Mouse (Mus musculus): ENCODE data around the gene Ccdc124.
"Not testable (repeated sequence)": the region's sequence is repeated elsewhere in the genome, so short reads cannot be mapped to it uniquely, and the experiment has no call there.

Gene Ccdc124

GRCm38 (mm10) chr8:70843214-70843773 is 30.4 kb downstream of the Ccdc124 start:
- DNase-seq, result no peak

GRCm38 (mm10) chr8:70842484-70842883 is 31.3 kb downstream of the Ccdc124 start:
- no peak for DNase-seq

GRCm38 (mm10) chr8:70841147-70842072 is 32.3 kb downstream of the Ccdc124 start:
- peak; percentile 95 for DNase-seq

- DNase-seq, result no peak
Observed at GRCm38 (mm10) chr8:70840590-70840989, 33.1 kb downstream of the Ccdc124 start.

GRCm38 (mm10) chr8:70839408-70840351 is 34.1 kb downstream of the Ccdc124 start, which contains the start of gene Arrdc2:
Gene Arrdc2, minus strand, starts transcription at chr8:70839720.
- peak; percentile 99 for DNase-seq

GRCm38 (mm10) chr8:70838654-70839407 is 34.9 kb downstream of the Ccdc124 start:
- no peak for DNase-seq

- DNase-seq, result no peak
Observed at GRCm38 (mm10) chr8:70836666-70837065, 37.1 kb downstream of the Ccdc124 start.

GRCm38 (mm10) chr8:70834071-70834470 is 39.7 kb downstream of the Ccdc124 start:
- no peak for DNase-seq

GRCm38 (mm10) chr8:70833520-70833919 is 40.2 kb downstream of the Ccdc124 start:
- peak; percentile 79 for DNase-seq

GRCm38 (mm10) chr8:70833018-70833482 is 40.7 kb downstream of the Ccdc124 start:
- DNase-seq, result peak; percentile 52

- no peak for DNase-seq
Observed at GRCm38 (mm10) chr8:70832371-70832770, 41.4 kb downstream of the Ccdc124 start.

GRCm38 (mm10) chr8:70831517-70831916 is 42.2 kb downstream of the Ccdc124 start:
- no peak for DNase-seq

GRCm38 (mm10) chr8:70827796-70828195 is 45.9 kb downstream of the Ccdc124 start:
- no peak for DNase-seq

- DNase-seq, result no peak
Observed at GRCm38 (mm10) chr8:70827010-70827409, 46.7 kb downstream of the Ccdc124 start.

GRCm38 (mm10) chr8:70825816-70826215 is 47.9 kb downstream of the Ccdc124 start:
- no peak for DNase-seq

GRCm38 (mm10) chr8:70823802-70824201 is 49.9 kb downstream of the Ccdc124 start:
- no peak for DNase-seq

- not testable (repeated sequence) for DNase-seq
Observed at GRCm38 (mm10) chr8:70822594-70822993, 51.1 kb downstream of the Ccdc124 start.

- no peak for DNase-seq
Observed at GRCm38 (mm10) chr8:70821992-70822391, 51.7 kb downstream of the Ccdc124 start.

GRCm38 (mm10) chr8:70821399-70821962 is 52.3 kb downstream of the Ccdc124 start:
- peak; percentile 81 for DNase-seq

GRCm38 (mm10) chr8:70820101-70820935 is 53.4 kb downstream of the Ccdc124 start:
- DNase-seq, result peak; percentile 84

Measured in lung, postnatal 14 days (tissue).